Mouse (Mus musculus): ENCODE data around the gene Rccd1. TPM values are rescaled to one million over a fixed set of nuclear protein-coding genes. Genes with fewer than 3 reads are reported as not detected.

Gene Rccd1
- total RNA-seq, 2 experiments from 2014 or later, result 13.1 to 14.5 TPM

DNA sequence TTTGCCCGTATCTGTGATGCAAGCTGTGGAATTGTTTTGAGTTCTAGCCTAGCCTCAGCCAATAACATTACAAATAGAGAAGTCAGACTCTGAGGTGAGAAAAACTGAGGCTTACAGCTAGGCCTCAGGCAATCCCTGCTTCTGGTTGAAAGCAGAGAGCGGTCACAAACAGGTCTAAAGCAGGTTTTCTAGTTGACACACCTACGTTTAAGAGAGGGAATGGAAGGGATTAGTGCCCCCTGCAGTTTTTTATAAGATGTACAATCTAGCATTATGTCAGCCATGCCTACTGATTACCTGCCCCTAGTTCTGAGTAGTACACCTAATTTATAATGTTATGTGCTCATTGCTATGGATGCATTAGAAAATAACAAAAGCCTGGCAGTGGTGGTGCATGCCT lies 16.5 kb downstream of the Rccd1 start:
- no peak for DNase-seq (ENCODE audit: low spot score in 2 of 2)

DNA sequence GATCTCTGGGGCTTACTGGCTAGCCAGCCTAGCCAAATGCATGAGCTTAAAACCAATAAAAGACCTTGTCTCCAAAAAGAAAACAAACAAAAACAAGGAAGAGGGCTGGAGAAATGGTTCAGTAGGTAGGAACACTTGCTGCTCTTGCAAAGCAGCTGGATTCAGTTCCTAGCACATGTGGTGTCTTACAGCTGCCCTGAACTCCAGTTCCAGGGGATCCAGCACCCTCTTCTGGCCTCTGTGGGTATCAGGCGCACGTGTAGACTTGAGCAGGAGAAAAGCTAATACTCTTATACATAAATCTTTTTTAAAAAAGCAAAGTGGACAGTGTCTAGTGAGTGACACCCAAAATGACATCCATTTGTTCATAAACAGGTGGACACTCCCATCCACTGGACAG lies 22.7 kb downstream of the Rccd1 start:
- no peak for DNase-seq (ENCODE audit: low spot score in 2 of 2)

DNA sequence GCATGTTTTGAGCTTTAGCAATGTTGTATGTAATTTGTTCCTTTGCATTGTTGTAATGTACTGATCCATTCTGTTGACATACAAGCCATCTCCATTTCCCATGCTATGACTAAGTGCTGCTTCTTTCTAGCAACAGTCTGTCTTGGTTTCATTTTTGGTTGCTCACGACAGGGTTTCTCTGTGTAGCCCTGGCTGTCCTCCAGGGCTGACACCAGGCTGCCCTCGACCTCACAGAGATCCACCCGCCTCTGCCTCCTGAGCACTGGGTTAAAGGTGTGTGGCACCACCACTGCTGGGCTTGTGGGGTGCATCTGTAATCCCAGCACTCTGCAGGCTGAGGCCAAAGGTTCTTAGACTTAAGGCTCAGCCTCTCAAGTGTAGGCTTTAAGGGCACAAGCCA lies 24.7 kb downstream of the Rccd1 start:
- no peak for DNase-seq (ENCODE audit: low spot score in 2 of 2)

DNA sequence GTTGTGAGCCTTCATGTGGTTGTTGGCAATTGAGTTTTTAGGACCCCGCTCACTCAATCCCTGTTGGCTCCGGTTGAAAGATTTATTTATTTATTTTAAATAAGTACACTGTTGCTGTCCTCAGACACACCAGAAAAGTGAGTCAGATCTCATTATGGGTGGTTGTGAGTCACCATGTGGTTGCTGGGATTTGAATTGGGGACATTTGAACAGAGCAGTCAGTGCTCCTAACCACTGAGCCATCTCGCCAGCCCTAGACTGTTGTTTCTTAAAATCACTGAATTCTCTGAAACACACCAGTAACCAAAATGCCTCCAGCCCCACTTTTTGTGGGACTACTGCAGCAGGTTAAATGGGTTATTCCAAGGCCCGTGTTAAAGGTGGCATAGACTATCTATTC lies 25.5 kb downstream of the Rccd1 start:
- no peak for DNase-seq (ENCODE audit: low spot score in 2 of 2)

DNA sequence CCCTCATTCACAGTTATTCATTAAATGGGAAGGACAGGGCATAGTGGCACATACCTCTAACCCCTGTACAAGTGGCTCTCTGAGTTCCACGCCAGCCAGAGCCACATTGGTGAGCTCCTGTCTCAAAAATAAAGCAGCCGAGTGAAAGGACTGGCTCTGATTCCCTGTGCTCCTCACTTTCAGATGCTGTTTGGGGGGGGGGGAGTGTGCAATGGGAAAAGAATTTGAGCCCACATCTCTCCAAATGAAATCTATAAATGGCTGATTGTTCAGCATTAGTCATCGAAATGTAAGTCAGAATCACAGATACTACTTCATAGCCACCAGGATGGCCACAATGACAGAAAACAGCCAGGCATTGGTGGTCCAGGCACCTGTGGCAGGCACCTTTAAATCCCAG lies 27.2 kb downstream of the Rccd1 start:
- no peak for DNase-seq (ENCODE audit: low spot score in 2 of 2)

DNA sequence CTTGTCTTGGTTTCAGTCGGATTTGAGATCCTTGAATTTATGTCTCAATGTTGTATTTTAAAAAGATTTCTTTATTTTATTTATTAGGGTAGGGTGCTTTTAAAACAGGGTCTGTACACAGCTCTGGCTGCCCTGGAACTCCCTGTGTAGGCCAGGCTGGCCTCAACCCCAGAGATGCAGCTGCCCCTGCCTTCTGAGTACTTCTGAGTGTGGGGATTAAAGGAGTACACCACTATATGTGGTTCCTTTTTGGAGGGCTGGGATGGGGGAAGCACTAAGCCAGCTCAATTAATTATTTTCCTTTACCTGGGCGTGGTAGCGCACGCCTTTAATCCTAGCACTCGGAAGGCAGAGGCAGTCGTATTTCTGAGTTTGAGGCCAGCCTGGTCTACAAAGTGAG lies 27.8 kb downstream of the Rccd1 start:
- DNase-seq (ENCODE audit: low spot score in 2 of 2), result no peak

DNA sequence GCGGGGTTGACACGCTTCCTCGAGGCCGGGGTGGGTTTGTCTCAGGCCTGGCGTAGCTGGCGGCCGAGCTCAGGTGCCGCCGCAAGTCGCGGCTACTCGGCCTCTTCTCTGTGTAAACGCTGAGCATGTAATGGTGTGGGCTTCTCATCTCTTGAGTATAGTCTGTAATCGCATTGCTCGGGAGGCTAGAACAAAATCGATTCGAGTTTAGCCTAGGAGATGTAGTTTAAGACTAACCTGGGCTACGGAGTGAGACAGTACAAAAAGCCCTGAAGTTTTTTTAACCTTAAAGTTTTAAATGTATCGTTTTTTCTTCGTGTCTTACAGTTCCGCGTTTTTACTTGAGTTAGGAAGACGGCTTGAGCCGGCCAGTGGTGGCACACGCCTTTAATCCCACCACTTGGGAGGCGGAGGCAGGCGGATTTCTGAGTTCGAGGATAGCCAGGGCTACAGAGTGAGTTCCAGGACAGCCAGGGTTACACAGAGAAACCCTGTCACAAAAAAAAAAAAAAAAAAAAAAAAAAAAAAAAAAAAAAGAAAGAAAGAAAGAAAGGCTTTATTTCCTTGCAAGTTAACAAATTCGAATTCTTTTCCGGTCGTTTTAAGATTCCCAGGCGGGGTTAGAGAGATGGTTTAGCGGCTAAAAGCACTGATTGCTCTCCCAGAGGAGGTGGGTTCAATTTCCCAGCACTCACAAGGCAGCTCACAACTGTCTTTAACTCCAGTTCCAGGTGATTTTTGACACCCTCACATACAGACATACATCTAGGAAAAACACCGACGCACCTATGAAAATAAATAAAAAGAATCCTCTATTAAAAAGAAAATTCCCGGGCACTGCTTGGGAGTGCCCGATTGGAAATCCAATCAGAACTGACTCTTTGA lies 29.2 kb downstream of the Rccd1 start:
- DNase-seq (ENCODE audit: low spot score in 2 of 2), result no peak

DNA sequence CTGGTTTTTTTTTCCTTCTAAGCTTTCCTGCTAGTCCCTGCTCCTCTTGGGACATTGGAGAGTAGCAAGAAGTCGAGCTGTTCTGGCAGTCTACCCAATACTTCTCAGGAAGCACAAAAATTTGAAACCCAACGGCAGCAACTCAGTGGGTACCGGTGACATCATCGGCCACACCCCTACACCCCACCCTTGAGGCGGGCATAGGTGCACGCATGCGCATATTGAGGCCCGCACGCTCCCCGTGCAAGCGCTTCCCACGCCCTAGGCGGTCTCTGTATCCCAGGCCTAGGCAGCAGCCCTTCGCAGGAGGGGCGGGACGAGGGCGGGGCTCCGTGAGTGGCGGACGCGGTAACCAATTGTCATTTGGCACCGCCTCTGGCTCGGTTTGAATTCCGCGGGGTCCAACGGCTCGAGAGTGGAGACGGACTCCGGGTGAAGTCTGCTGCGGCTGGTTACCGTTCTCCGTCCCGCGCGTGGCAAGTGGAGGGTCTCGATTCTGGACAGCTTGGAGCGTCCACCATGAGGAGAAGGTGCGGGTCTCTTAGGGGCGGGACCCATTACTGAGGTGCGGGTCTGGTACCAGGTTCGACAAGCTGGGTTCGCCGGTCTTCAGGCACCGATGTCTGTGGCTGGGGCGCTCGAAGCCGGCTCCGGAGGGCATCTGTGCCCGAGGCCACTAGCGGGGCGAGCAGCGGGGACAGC lies 30.0 kb downstream of the Rccd1 start, which contains the start of gene Prc1:
Prc1 (plus strand) TSS at position 389 of the 702 bp plus-strand sequence.
- DNase-seq (ENCODE audit: low spot score in 2 of 2), result peak; percentile 96 to 97

DNA sequence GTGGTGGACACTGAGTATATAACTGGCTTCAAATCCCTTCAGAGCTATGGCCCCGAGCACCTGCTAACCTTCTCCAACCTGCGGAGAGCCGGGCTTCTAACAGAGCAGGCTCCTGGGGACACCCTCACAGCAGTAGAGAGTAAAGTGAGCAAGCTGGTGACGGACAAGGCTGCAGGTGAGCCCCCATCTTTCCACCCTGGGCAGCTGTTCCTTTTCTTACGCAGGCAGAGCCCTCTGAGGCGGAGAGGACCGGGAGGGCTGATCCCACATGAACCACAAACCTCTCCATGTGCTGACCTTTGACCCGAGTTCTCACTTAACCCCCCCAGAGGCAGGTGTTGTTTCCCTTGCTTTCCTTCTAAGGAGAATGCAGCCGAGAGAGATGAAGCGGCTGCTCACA lies 36.5 kb downstream of the Rccd1 start:
- DNase-seq (ENCODE audit: low spot score in 2 of 2), result no peak

DNA sequence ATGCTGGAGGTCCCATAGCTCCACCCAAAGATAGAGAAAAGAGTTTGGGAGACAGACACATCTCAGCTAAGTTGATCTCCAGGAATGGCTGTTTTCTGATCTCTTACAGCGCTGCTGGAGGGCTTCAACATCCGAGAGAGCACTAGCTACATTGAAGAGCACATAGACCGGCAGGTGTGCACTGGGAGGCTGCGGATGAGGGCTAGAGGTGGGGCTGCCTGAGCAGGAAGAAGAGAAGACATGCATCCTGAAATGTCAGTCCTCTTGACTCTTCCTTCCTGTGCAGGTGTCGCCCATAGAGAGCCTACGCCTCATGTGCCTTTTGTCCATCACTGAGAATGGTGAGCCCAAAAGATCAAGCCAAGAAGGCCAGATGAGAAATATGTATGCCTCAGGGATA lies 38.5 kb downstream of the Rccd1 start:
- DNase-seq (ENCODE audit: low spot score in 2 of 2), result no peak

DNA sequence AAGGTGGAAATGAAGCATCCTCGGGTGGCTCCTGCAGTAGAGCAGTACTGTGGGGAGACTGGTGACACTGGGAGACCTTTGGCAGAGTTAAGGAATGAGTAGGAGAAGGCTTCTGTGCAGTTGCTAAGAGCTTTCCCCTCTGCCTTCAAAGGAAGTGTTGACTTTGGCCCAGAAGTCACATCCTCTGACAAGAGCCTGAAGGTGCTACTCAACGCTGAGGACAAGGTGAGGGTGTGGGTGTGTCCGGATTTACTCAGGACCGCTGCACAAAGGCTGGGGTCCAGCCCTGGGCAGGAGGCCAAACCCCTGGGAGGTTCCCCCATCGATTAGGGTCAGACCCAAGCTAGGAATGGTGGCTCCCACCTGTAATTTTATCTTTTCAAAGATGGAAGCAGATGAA lies 39.9 kb downstream of the Rccd1 start:
- no peak for DNase-seq (ENCODE audit: low spot score in 2 of 2)

DNA sequence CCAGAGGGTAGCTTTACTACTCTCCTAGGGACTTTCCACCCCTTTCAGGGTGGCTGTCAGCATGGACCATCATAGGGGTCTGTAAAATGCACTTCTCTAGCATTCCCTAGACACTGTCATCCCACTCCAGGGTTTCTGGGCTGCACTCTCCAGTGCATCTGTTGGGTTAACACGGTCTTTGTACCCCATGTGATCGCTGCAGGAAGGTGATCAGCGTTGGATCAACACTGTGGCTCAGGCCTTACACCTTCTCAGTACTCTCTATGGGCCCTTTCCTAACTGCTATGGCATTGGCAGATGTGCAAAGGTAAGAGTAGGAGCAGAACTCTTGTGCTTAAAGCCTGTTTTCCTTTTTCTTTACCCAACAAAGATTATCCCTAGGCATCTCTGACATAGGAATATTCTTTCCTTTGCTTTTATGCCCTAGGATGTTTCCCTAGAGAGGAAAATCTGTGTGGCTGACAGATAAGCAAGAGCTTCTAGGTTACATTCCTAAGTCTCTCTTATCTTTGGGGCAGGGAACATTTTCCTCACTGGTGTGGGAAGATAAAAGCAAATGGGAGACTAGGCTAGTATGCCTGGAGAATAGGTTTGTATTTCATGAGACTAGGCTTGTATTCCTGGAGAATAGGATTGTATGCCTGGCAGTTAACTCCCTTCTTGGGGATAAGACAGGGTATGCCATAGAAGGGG lies 40.9 kb downstream of the Rccd1 start:
- DNase-seq (ENCODE audit: low spot score in 2 of 2), result no peak

DNA sequence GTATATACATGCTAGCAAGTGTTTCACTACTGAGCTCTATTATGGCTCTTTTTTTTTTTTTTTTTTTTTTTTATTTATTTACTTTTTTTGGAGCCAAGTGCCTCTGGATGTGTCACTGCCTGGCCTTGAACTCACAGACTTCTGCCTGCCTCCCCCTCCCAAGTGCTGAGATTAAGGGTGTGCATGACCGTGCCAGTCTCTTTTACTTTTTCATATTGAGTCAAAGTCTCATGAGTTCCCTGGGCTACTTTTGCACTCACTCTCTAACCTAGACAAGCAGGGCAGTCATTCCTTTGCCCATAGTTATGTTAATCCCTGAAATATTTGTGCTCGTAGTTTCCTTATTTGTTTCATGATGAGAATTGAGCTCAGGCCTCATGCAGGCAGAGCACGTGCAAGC lies 42.6 kb downstream of the Rccd1 start:
- no peak for DNase-seq (ENCODE audit: low spot score in 2 of 2)

DNA sequence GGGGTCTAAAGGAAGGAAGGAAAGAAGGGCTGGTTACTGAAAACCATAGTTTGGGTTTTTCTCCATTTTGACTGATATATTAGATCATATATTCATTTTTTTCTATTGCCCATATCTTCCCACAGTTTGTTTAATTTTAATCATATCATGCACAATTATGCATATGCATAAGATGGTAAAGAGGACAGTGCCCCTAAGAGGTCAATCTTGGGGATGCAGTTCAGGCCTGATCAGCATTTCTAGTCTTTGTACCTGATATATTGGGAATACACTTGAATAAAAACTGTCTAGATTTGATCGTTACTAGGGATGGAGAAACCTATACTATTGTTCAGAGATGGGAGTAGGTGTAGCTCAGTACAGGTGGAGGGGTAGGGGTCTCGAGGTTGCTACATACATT lies 43.3 kb downstream of the Rccd1 start:
- no peak for DNase-seq (ENCODE audit: low spot score in 2 of 2)

DNA sequence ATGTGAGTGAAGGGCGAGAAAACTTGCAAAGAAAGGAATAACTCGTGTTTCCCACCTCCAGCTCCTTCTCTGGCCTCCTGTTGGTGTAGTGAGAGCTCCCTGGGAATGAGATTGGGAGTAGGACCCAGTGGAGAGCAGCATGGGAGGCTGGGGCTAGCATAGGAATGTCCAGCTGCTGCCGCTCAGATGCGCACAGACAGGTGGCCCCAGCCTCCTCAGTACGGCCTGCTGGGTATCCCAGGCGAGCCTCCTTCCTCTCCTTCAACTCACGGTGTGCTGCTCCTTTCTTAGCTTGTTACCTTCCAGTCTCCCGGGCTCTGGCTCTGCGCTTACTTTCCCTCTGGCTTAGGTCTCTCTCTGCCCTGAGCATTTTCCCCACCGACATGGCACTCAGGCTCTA lies 44.2 kb downstream of the Rccd1 start:
- DNase-seq (ENCODE audit: low spot score in 2 of 2), result no peak

DNA sequence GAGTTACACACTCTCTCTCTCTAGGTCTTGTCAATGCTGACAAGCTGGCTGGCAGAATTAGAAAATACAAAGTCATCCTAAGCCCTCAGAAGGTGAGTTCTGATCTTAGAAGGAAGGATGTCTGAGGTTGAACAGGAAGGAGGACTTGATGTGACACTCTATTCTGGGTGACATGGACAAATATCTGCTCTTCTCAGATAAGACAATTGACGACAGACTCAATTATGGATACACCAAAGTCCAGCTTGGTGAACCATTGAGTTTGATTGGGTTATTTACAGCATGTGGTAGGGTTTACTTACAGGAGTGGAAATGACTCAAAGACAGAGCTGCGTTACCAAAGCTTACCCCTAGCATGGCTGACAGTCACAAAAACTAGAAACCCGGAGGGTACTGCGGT lies 47.9 kb downstream of the Rccd1 start:
- no peak for DNase-seq (ENCODE audit: low spot score in 2 of 2)

DNA sequence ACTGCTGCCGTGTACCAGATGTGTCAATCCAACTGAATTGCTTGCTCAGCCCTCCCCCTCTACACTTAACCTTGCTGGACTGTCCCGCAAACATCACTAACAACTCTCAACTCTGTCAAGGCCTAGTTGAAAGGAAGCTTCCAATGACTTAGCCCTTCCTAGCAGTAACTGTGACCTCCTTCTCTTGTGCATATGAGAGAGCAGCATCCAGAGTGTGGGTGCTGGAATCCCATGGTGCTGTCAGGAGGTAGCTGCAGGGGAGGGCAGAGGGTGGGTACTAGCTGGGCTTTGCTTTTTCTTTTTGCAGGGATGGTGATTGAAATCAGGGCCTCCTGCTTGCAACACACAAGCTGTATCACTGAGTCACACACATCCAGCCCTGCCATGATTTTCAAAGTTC lies 50.8 kb downstream of the Rccd1 start:
- no peak for DNase-seq (ENCODE audit: low spot score in 2 of 2)

DNA sequence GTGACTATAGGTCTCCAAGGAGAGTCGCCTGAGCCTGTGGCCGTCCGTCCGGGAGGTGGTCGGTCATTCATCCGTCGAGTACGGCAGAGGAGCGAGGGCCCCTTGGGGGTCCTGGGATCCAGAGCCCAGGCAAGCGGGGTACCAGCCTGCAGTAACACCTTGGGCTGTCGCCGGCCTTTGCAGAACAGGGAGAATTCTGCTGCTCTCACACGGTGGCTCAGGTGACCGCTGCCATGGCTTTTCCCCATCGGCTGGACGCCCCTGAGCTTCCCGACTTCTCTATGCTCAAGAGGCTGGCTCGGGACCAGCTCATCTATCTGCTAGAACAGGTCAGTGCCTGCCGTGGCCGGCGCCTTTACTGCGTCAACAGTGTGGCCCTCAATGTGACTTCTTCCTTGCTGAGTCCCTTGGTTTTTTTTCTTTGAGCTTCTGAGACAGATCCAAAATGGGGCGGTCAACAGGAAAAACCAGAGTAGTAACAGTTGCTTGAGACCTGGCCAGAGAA lies 54.5 kb downstream of the Rccd1 start:
- no peak for DNase-seq (ENCODE audit: low spot score in 2 of 2)

DNA sequence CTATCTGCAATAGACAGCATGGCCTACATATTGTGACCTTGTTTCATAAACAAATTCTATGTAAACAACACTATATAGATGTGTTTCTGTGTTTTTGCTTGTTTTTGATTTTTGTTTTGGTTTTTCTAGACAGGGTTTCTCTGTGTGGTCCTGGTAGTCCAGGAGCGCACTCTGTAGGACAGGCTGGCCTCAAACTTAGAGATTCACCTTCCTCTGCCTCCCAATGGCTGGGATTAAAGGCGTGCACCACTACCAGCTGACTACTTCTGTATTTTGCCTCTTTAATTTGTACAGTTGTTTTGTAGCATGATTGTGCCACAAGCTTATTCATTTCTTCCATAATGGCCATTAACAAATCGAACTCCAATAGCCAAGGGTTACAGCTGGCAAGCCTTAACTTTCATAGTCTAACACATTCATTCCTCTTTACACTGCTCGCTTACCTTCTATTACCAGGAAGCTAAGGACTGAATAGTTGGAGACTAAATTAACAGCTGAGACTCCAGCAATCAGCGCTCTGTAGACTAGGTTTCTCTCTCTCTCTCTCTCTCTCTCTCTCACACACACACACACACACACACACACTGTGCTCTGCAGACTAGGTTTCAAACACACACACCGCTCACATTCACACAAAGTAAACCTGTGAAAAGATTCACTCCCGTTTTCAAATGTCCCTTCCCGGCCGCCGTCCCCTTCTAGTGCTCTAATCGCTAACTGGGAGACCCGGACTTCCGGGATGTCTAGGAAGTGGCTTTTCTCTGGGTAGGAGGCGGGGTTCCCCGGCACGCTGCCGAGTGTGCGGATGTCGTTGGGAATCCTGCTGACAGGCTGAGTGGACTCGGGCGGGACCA lies 55.1 kb downstream of the Rccd1 start, which contains the start of gene Vps33b:
Vps33b (plus strand) TSS at position 753 of the 854 bp plus-strand sequence.
- DNase-seq (ENCODE audit: low spot score in 2 of 2), result peak; percentile 96 to 99

DNA sequence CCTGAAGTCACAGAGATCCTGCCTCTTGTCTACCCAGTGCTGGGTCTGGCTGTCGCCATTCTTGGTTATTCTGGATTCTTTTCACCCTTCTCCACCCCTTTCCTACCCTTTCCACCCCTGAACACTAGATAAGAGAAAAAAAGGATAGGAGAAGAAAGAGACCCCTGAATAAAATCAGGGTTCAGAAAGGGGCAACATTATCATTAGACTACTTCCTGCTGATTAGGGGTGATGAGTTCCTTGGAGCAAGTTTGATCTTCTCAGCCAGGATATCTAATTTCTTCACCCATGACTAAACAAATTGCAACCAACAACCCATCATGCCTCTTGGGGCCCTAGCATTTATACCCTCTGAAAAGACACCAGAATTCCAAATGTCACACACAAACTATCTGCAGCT lies 56.5 kb downstream of the Rccd1 start:
- DNase-seq (ENCODE audit: low spot score in 2 of 2), result no peak

DNA sequence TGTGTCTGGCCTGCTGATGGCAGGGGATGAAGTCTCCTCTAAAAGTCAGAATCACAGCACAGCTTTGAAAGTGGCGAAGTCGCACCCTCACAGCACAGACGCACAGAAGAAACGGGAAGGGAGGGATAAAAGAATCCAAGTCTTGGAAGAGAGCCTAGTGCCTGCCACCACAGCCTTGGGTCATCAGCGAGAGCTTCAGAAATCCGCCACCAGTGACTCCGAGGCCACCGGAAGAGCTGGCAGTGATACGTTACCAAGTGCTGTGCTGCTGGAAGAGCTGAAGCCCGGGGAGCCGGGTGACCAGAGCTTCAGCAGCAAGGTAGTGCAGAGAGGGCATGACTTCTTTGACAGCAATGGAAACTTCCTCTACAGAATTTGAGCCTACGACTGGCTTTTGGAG lies 59.6 kb downstream of the Rccd1 start:
- DNase-seq (ENCODE audit: low spot score in 2 of 2), result no peak

Data from left cerebral cortex, adult 18-20 months (tissue).